Mouse (Mus musculus) lung, adult 2 months (tissue): Measurements from ENCODE around the gene Prex1.

Experiments used
- CTCF ChIP-seq: fragments of 200-500 bp; IDR thresholded peaks from 2 replicates; pipeline ENCODE4 v1.5.1; 2011; ENCODE audit warnings: mild to moderate bottlenecking, low read length, control low read depth; ENCODE audit not compliant: insufficient read depth
- POLR2A ChIP-seq: fragments of 200-500 bp; IDR thresholded peaks from 2 replicates; pipeline ENCODE4 v1.6.1; 2011; ENCODE audit warnings: low read depth, mild to moderate bottlenecking, control low read depth, low read length, borderline replicate concordance; ENCODE audit errors: extremely low read depth

GRCm38 (mm10) chr2:166732146-166732545, 18.5 kb upstream of the Prex1 start:
- no peak for TF ChIP-seq POLR2A
- TF ChIP-seq CTCF, result no peak
